Mouse (Mus musculus) myocyte (in vitro differentiated cells): ENCODE data around the gene Tpra1.

Source experiments
- CEBPB ChIP-seq: IDR thresholded peaks from 2 replicates; pipeline ENCODE4 v1.6.1; 2011; ENCODE audit warnings: mild to moderate bottlenecking, moderate library complexity; ENCODE audit not compliant: poor library complexity, insufficient read depth, severe bottlenecking
- E2F4 ChIP-seq: IDR thresholded peaks from one replicate; pipeline ENCODE4 v1.6.1; 2011; ENCODE audit warnings: mild to moderate bottlenecking, control low read depth, moderate library complexity; ENCODE audit not compliant: insufficient read depth
- MAX ChIP-seq: IDR thresholded peaks from one replicate; pipeline ENCODE4 v1.6.1; 2011; ENCODE audit warnings: low read depth, mild to moderate bottlenecking, control low read depth
- POLR2A ChIP-seq: IDR thresholded peaks from one replicate; pipeline ENCODE4 v1.6.1; 2011; ENCODE audit warnings: low read depth, mild to moderate bottlenecking, control low read depth, moderate library complexity; ENCODE audit not compliant: insufficient read length
- POLR2AphosphoS2 ChIP-seq: IDR thresholded peaks from one replicate; pipeline ENCODE4 v1.6.1; 2011; ENCODE audit warnings: low read depth, control low read depth; ENCODE audit not compliant: insufficient read length
- SRF ChIP-seq: IDR thresholded peaks from one replicate; pipeline ENCODE4 v1.6.1; 2011; ENCODE audit warnings: low read depth; ENCODE audit not compliant: control insufficient read depth, insufficient read length
- TCF12 ChIP-seq: IDR thresholded peaks from one replicate; pipeline ENCODE4 v1.6.1; 2011; ENCODE audit warnings: mild to moderate bottlenecking, control low read depth; ENCODE audit not compliant: poor library complexity, insufficient read depth, severe bottlenecking
- TCF3 ChIP-seq: IDR thresholded peaks from one replicate; pipeline ENCODE4 v1.6.1; 2011; ENCODE audit warnings: low read depth, control low read depth; ENCODE audit not compliant: insufficient read length
- USF1 ChIP-seq: IDR thresholded peaks from one replicate; pipeline ENCODE4 v1.6.1; 2011; ENCODE audit warnings: low read depth, mild to moderate bottlenecking, control low read depth, moderate library complexity

DNA sequence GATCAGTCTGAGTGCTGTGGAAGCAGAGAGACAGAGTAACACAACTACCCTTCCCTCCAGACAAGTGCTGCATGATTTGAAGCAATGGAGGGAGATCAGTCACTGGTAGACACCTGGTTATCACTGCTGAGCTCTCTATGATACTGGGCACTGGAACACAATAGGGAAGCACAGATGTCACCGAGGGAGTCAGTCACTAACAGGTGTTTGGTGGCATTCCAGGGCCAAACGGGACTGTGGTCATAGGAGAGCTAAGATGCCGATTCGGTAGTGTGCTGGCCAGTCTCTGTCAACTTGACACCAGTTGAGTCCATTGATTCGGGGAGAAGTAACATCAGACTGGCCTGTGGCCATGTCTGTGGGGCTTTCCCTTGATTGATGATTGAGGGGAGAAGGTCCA lies 47.5 kb upstream of the Tpra1 start:
- TF ChIP-seq E2F4 (no peak), SRF (no peak), CEBPB (no peak), TCF12 (peak; percentile 25), TCF3 (peak; percentile 14), POLR2AphosphoS2 (no peak), MAX (no peak), USF1 (no peak), POLR2A (no peak)
